Mouse (Mus musculus): ENCODE results near the gene Shcbp1l. TPM values are rescaled to one million over a fixed set of nuclear protein-coding genes. Genes with fewer than 3 reads are reported as not detected.

The Shcbp1l gene
- under 1 TPM in 1 of 2 experiments, not detected in 1; 0.35 TPM for total RNA-seq (2023)

DNA sequence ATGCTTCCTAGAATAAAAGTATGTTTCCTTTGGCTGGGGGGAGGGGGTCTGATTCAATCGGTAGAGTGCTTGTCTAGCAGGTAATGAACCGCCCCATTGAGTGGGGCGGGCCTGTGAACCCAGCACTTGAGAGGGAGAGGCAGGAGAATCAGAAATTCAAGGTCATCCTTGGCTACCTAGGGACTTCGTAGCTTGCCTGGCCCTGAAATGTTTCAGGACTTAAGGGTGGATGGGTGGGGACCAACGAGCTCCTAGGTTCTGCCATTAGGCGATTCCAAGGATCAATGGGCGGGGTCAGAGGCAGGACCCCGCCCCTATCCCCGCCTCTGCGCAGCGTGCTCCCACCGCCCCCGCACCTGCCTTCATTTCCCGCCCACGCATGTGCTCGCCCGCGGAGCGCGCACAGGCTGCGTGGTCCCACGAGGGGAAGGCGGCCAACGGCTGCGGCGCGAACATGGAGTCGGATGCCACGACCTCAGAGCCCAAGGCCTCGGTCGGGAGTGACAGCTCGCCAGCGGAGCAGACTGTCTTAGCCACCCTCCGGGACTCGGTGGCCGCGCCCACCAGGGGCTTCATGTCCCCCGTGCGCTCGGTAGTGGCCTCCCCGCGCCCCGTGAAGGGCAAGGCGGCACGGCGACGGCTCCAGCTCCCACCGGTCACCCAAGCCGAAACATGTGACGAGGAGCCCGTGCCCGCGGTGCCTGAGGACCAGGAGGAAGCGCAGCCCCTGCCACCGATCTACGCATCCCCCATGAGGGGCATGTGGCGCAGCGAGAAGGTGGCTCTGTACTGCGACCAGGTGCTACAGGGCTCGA, at the start of gene Shcbp1l:
TSS of gene Shcbp1l (plus strand) at position 393 of the 815 bp plus-strand sequence.

DNA sequence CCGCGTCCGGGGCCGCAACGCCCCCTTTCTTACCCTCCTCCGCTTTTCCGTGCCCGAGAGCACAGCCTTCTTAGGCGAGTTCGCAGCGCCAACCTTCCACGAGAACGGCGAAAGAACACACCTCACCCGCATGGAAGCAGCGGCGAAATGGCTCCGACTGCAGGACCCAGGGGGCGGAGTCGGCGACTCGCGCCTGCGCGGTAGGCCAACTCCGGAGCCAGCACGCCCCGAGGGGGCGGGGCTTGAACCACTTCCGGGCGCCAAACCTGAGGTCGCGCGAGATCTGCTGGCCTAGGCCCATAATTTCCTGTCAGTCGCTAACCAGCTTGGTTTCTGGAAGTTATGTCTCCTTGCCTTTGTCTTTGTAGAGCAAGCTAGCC, 62.5 kb downstream of the Shcbp1l start, which contains the start of gene Dhx9:
TSS of gene Dhx9 (minus strand) at position 161 of the 380 bp plus-strand sequence.

Other genes with a start within 250 kb of the Shcbp1l start
- not detected for gene Lamc2, start 238.7 kb upstream of the Shcbp1l start, total RNA-seq (2023)
- gene Lamc1, start 92.4 kb upstream of the Shcbp1l start, total RNA-seq (2023), result 1 to 10 TPM; 1.0 to 1.9 TPM
- gene Dhx9, start 62.5 kb downstream of the Shcbp1l start, total RNA-seq (2023), result 10 to 100 TPM; 91.9 to 93.1 TPM
- 1 to 10 TPM; 3.0 to 3.2 TPM for gene Npl, start 124.9 kb downstream of the Shcbp1l start, total RNA-seq (2023)
- under 1 TPM in 1 of 2 experiments, not detected in 1; 0.04 TPM for gene Rgs8, start 227.9 kb downstream of the Shcbp1l start, total RNA-seq (2023)